In genomic region chr3:100189444-100189843, GRCm38 (mm10) we compare ENCODE assay signal across 8 mouse cellular contexts. TPM values are rescaled to one million over a fixed set of nuclear protein-coding genes. Genes with fewer than 3 reads are reported as not detected.
DNase-seq lines count a peak whose midpoint lies in the region; ATAC-seq and TF ChIP-seq lines count a peak whose summit lies in the region.

No protein-coding gene starts in this region.

- 36% methylated on average over 1 of the region's 1 CpGs for WGBS in heart, adult 2 months
- 45% methylated on average over 1 of the region's 1 CpGs for WGBS in forebrain, embryonic 14.5 days
- WGBS in intestine, embryonic 14.5 days = 26% methylated on average over 1 of the region's 1 CpGs
- WGBS in midbrain, embryonic 11.5 days = 58% methylated on average over 1 of the region's 1 CpGs

- DNase-seq in heart, adult 2 months = peak in 1 of 2 experiments; percentile 18
- DNase-seq in heart, adult 11 months = no peak
- peak; percentile 64 for DNase-seq in c-Kit-positive CD71-positive TER-119-positive erythroid progenitor cells, embryonic 14.5 days (ENCODE audit: low spot score)
- peak; percentile 87 for DNase-seq in forebrain, embryonic 14.5 days (ENCODE audit: low spot score)
- peak; percentile 63 for DNase-seq in intestine, embryonic 14.5 days (ENCODE audit: low spot score)
- peak; percentile 23 to 28 for DNase-seq in left cerebral cortex, adult 8-10 months (ENCODE audit: low spot score in 2 of 2)
- DNase-seq in midbrain, embryonic 11.5 days (ENCODE audit: low spot score, missing footprints) = peak; percentile 96
- peak; percentile 57 for DNase-seq in splenic B cell, adult 2 months (ENCODE audit: low read depth, low spot score)

- no peak for TF ChIP-seq EP300 in heart, adult 2 months (IDR thresholded peaks at IDR 0.05; ENCODE audit: insufficient read depth, low read depth, low read length)

- H3K27ac ChIP-seq in heart, adult 2 months = no peak overlapping the region
- H3K27ac ChIP-seq in forebrain, embryonic 14.5 days (ENCODE audit: low read depth, low read length) = no peak overlapping the region
- H3K27ac ChIP-seq in intestine, embryonic 14.5 days (ENCODE audit: low read depth) = no peak overlapping the region
- H3K27ac ChIP-seq in midbrain, embryonic 11.5 days (ENCODE audit: low read depth, low read length) = no peak overlapping the region

- H3K9ac ChIP-seq in heart, adult 2 months (ENCODE audit: low read depth, low read length) = no peak overlapping the region
- no peak overlapping the region for H3K9ac ChIP-seq in forebrain, embryonic 14.5 days (ENCODE audit: low read length)
- H3K9ac ChIP-seq in intestine, embryonic 14.5 days (ENCODE audit: low read length) = no peak overlapping the region
- H3K9ac ChIP-seq in midbrain, embryonic 11.5 days (ENCODE audit: low read length) = no peak overlapping the region

- no peaks in the 10 kb centered on the region for H3K9me3 ChIP-seq in forebrain, embryonic 14.5 days (replicated peaks; ENCODE audit: control insufficient read depth, low read length)
- H3K9me3 ChIP-seq in intestine, embryonic 14.5 days (ENCODE audit: control insufficient read depth, low read length) = no peaks in the 10 kb centered on the region
- no peaks in the 10 kb centered on the region for H3K9me3 ChIP-seq in midbrain, embryonic 11.5 days (ENCODE audit: control insufficient read depth, low read length)

- H3K4me1 ChIP-seq in heart, adult 2 months (ENCODE audit: control insufficient read depth, insufficient read depth, low read length) = no peaks in the 10 kb centered on the region
- H3K4me1 ChIP-seq in forebrain, embryonic 14.5 days (ENCODE audit: control insufficient read depth, insufficient read depth, low read length) = no peaks in the 10 kb centered on the region
- H3K4me1 ChIP-seq in intestine, embryonic 14.5 days (replicated peaks; ENCODE audit: control insufficient read depth, insufficient read depth, low read length) = no peaks in the 10 kb centered on the region
- no peaks in the 10 kb centered on the region for H3K4me1 ChIP-seq in midbrain, embryonic 11.5 days (ENCODE audit: control insufficient read depth, insufficient read depth, low read length)

- TF ChIP-seq POLR2A in heart, adult 2 months (IDR thresholded peaks at IDR 0.05; ENCODE audit: insufficient read depth, low read depth, low read length) = no peak

- H3K27me3 ChIP-seq in heart, adult 2 months (ENCODE audit: control insufficient read depth, insufficient read depth, low read length) = no peaks in the 10 kb centered on the region
- no peaks in the 10 kb centered on the region for H3K27me3 ChIP-seq in forebrain, embryonic 14.5 days (replicated peaks; ENCODE audit: control insufficient read depth, insufficient read depth, low read length)
- H3K27me3 ChIP-seq in intestine, embryonic 14.5 days (replicated peaks; ENCODE audit: control insufficient read depth, insufficient read depth, low read length) = no peaks in the 10 kb centered on the region
- no peaks in the 10 kb centered on the region for H3K27me3 ChIP-seq in midbrain, embryonic 11.5 days (ENCODE audit: control insufficient read depth, insufficient read depth, low read length)
- H3K27me3 ChIP-seq in splenic B cell, adult 2 months (ENCODE audit: control insufficient read depth, insufficient read depth, low read length, poor library complexity, severe bottlenecking) = no peaks in the 10 kb centered on the region

- H3K4me3 ChIP-seq in heart, adult 2 months = no peak overlapping the region
- H3K4me3 ChIP-seq in forebrain, embryonic 14.5 days (ENCODE audit: low read depth, low read length) = no peak overlapping the region
- H3K4me3 ChIP-seq in intestine, embryonic 14.5 days (ENCODE audit: low read depth, low read length) = no peak overlapping the region
- H3K4me3 ChIP-seq in midbrain, embryonic 11.5 days (ENCODE audit: low read depth, low read length) = no peak overlapping the region

- intact Hi-C loops in heart, adult 2 months (cut with DNase I) = loop anchor here (5.0 kb wide), 1 partner anchor 378 kb away; no protein-coding TSS in a partner anchor

- peaks cover 4% of the 10 kb centered on the region; the same call in 1 of the 2 replicates for H3K36me3 ChIP-seq in heart, adult 2 months (ENCODE audit: control insufficient read depth, insufficient read depth, low read length)
- peaks cover 39% of the 10 kb centered on the region for H3K36me3 ChIP-seq in forebrain, embryonic 14.5 days (ENCODE audit: control insufficient read depth, insufficient read depth, low read length)
- peaks cover 27% of the 10 kb centered on the region for H3K36me3 ChIP-seq in intestine, embryonic 14.5 days (ENCODE audit: control insufficient read depth, insufficient read depth, low read length)
- H3K36me3 ChIP-seq in midbrain, embryonic 11.5 days (ENCODE audit: control insufficient read depth, insufficient read depth, low read length) = no peaks in the 10 kb centered on the region
- H3K36me3 ChIP-seq in splenic B cell, adult 2 months (ENCODE audit: control insufficient read depth, insufficient read depth, low read length, poor library complexity, severe bottlenecking) = peaks cover 22% of the 10 kb centered on the region

- H3K79me2 ChIP-seq in heart, adult 2 months (replicated peaks; ENCODE audit: control insufficient read depth, insufficient read depth, low read length) = no peaks in the 10 kb centered on the region

- peak; percentile 82 for TF ChIP-seq CTCF in heart, adult 2 months (IDR thresholded peaks at IDR 0.05)

- H3K4me2 ChIP-seq in forebrain, embryonic 14.5 days (ENCODE audit: low read length) = no peak overlapping the region
- no peak overlapping the region for H3K4me2 ChIP-seq in intestine, embryonic 14.5 days (ENCODE audit: low read length)
- H3K4me2 ChIP-seq in midbrain, embryonic 11.5 days = no peak overlapping the region

- ATAC-seq in forebrain, embryonic 14.5 days = peak; percentile 85
- ATAC-seq in intestine, embryonic 14.5 days (replicated peaks; ENCODE audit: low FRiP score, low TSS enrichment, low read depth) = peak; percentile 66; the same call in 1 of the 2 replicates
- peak; percentile 84 for ATAC-seq in midbrain, embryonic 11.5 days (ENCODE audit: low FRiP score)

RNA-seq across cellular contexts. Expression of gene Wdr3, which starts 27.2 kb away (rescaled TPM):
- 10 to 100 TPM; 10.2 to 11.6 TPM for total RNA-seq in heart, adult 2 months (2021)
- 9.2 and 13.3 TPM in 2 replicates for polyA plus RNA-seq in heart, adult 2 months (2012; rRNA removed)
- polyA plus RNA-seq in forebrain, embryonic 14.5 days (2014; fragmentation: Nextera tagmentation; extraction: Ambion mirVana) = 43.7 and 43.8 TPM in 2 replicates
- polyA plus RNA-seq in intestine, embryonic 14.5 days (2014; fragmentation: Nextera tagmentation; extraction: Ambion mirVana) = 43.5 and 49.4 TPM in 2 replicates
- total RNA-seq in left cerebral cortex, adult 8-10 months (2022) = 10 to 100 TPM; 19.4 to 28.6 (median 23.5) TPM
- polyA plus RNA-seq in midbrain, embryonic 11.5 days (2014; fragmentation: Nextera tagmentation; extraction: Ambion mirVana) = 64.4 and 65.5 TPM in 2 replicates

RNA-seq across cellular contexts. Expression of gene Gdap2, which starts 27.3 kb away (rescaled TPM):
- total RNA-seq in heart, adult 2 months (2021) = 1 to 10 TPM; 8.5 to 9.8 TPM
- polyA plus RNA-seq in heart, adult 2 months (2012; rRNA removed) = 9.1 and 16.7 TPM in 2 replicates
- polyA plus RNA-seq in forebrain, embryonic 14.5 days (2014; fragmentation: Nextera tagmentation; extraction: Ambion mirVana) = 46.6 and 51.3 TPM in 2 replicates
- polyA plus RNA-seq in intestine, embryonic 14.5 days (2014; fragmentation: Nextera tagmentation; extraction: Ambion mirVana) = 26.3 and 27.0 TPM in 2 replicates
- 10 to 100 TPM; 30.3 to 36.4 (median 33.4) TPM for total RNA-seq in left cerebral cortex, adult 8-10 months (2022)
- polyA plus RNA-seq in midbrain, embryonic 11.5 days (2014; fragmentation: Nextera tagmentation; extraction: Ambion mirVana) = 39.2 and 46.6 TPM in 2 replicates
